Mouse (Mus musculus) neural tube, embryonic 13.5 days (tissue): ENCODE results near the gene Sh3tc1. TPM values are rescaled to one million over a fixed set of nuclear protein-coding genes. Genes with fewer than 3 reads are reported as not detected.

Experiments used
- ATAC-seq: fragments of 200-750 bp; cut with Nextera tagmentation; 2 replicates; pipeline ENCODE4 v1.8.0; 2017; ENCODE audit warnings: low read depth, mild to moderate bottlenecking, moderate TSS enrichment, moderate library complexity
- H3K27ac ChIP-seq: fragments of 300-500 bp; sonication (generic); replicated peaks from 2 replicates; pipeline ENCODE4 v1.5.1; 2015; ENCODE audit warnings: moderate library complexity, mild to moderate bottlenecking, inconsistent platforms
- H3K27me3 ChIP-seq: fragments of 300-500 bp; sonication (generic); 2 replicates; pipeline ENCODE4 v1.6.1; 2015; ENCODE audit warnings: mild to moderate bottlenecking, inconsistent platforms
- H3K36me3 ChIP-seq: fragments of 300-500 bp; sonication (generic); 2 replicates; pipeline ENCODE4 v1.6.1; 2015; ENCODE audit warnings: mild to moderate bottlenecking, inconsistent platforms
- H3K4me1 ChIP-seq: fragments of 300-500 bp; sonication (generic); replicated peaks from 2 replicates; pipeline ENCODE4 v1.6.1; 2015; ENCODE audit warnings: inconsistent platforms
- H3K4me2 ChIP-seq: fragments of 300-500 bp; sonication (generic); 2 replicates; pipeline ENCODE4 v1.6.1; 2015; ENCODE audit warnings: inconsistent platforms, mild to moderate bottlenecking, moderate library complexity
- H3K4me3 ChIP-seq: fragments of 300-500 bp; sonication (generic); 2 replicates; pipeline ENCODE4 v1.5.1; 2015; ENCODE audit warnings: mild to moderate bottlenecking, inconsistent platforms
- H3K9ac ChIP-seq: fragments of 300-500 bp; sonication (generic); 2 replicates; pipeline ENCODE4 v1.6.1; 2015; ENCODE audit warnings: moderate library complexity, mild to moderate bottlenecking, inconsistent platforms
- H3K9me3 ChIP-seq: fragments of 300-500 bp; sonication (generic); 2 replicates; pipeline ENCODE4 v1.6.1; 2016; ENCODE audit warnings: inconsistent platforms
- WGBS: fragments of 180-500 bp; shearing (Covaris S2); methylation state at CpG from one replicate; pipeline ENCODE4 v1.1.7; 2015; 5-methylcytosine and 5-hydroxymethylcytosine counted together
- polyA plus RNA-seq: library from polyadenylated mRNA; unstranded; fragments of >200 nt; fragmentation: Nextera tagmentation; extraction: Ambion mirVana; gene quantifications from 2 replicates; pipeline ENCODE4 v1.2.1, GENCODE M21; 2015

The Sh3tc1 gene
- polyA plus RNA-seq, 1 experiment from 2014 or later: 3.1 TPM

GRCm38 (mm10) chr5:35671474-35671891 lies 68.3 kb downstream of the Sh3tc1 start:
- H3K36me3 ChIP-seq: no peaks in the 10 kb centered on the region
- WGBS: 67% methylated on average over 9 of the region's 9 CpGs
- H3K4me2 ChIP-seq: no peak overlapping the region
- no peak overlapping the region for H3K4me3 ChIP-seq
- no peaks in the 10 kb centered on the region for H3K27me3 ChIP-seq
- H3K9me3 ChIP-seq: no peaks in the 10 kb centered on the region
- H3K4me1 ChIP-seq: peaks cover 38% of the 10 kb centered on the region
- ATAC-seq: no peak
- no peak overlapping the region for H3K9ac ChIP-seq
- 0 out of 2 replicates have a peak overlapping the region, but pooled peaks have one; percentile 13 for H3K27ac ChIP-seq

GRCm38 (mm10) chr5:35670412-35670801 lies 69.4 kb downstream of the Sh3tc1 start:
- ATAC-seq: 0 out of 2 replicates have a peak, but pooled peaks have one; percentile 36
- 0 out of 2 replicates have a peak overlapping the region, but pooled peaks have one; percentile 18 for H3K27ac ChIP-seq
- peaks cover 38% of the 10 kb centered on the region for H3K4me1 ChIP-seq
- no peak overlapping the region for H3K4me2 ChIP-seq
- H3K36me3 ChIP-seq: no peaks in the 10 kb centered on the region
- no peaks in the 10 kb centered on the region for H3K9me3 ChIP-seq
- no peak overlapping the region for H3K4me3 ChIP-seq
- no peaks in the 10 kb centered on the region for H3K27me3 ChIP-seq
- no peak overlapping the region for H3K9ac ChIP-seq
- WGBS: 52% methylated on average over 6 of the region's 6 CpGs

- H3K27ac ChIP-seq: peak overlapping the region; percentile 18; the same call in 1 of the 2 replicates
- H3K36me3 ChIP-seq: no peaks in the 10 kb centered on the region
- no peaks in the 10 kb centered on the region for H3K27me3 ChIP-seq
- H3K4me3 ChIP-seq: no peak overlapping the region
- H3K4me1 ChIP-seq: peaks cover 38% of the 10 kb centered on the region
- no peak overlapping the region for H3K9ac ChIP-seq
- no peaks in the 10 kb centered on the region for H3K9me3 ChIP-seq
- no peak for ATAC-seq
- no peak overlapping the region for H3K4me2 ChIP-seq
- WGBS: 41% methylated on average over 11 of the region's 11 CpGs
Observed at GRCm38 (mm10) chr5:35669747-35670411, 69.9 kb downstream of the Sh3tc1 start.

GRCm38 (mm10) chr5:35666152-35666551 lies 73.6 kb downstream of the Sh3tc1 start:
- ATAC-seq: no peak
- WGBS: 90% methylated on average over 7 of the region's 7 CpGs
- Histone ChIP-seq H3K27me3 (no peaks in the 10 kb centered on the region), H3K4me2 (no peak overlapping the region), H3K27ac (no peak overlapping the region), H3K9me3 (no peaks in the 10 kb centered on the region), H3K36me3 (no peaks in the 10 kb centered on the region), H3K4me1 (peaks cover 15% of the 10 kb centered on the region), H3K4me3 (no peak overlapping the region), H3K9ac (no peak overlapping the region)

GRCm38 (mm10) chr5:35662021-35662545 lies 77.7 kb downstream of the Sh3tc1 start:
- Histone ChIP-seq H3K4me1 (no peaks in the 10 kb centered on the region), H3K36me3 (no peaks in the 10 kb centered on the region), H3K4me2 (no peak overlapping the region), H3K9me3 (no peaks in the 10 kb centered on the region), H3K4me3 (no peak overlapping the region), H3K27ac (no peak overlapping the region), H3K9ac (no peak overlapping the region), H3K27me3 (no peaks in the 10 kb centered on the region)
- no peak for ATAC-seq
- WGBS: 84% methylated on average over 9 of the region's 9 CpGs

- no peak overlapping the region for H3K27ac ChIP-seq
- no peak overlapping the region for H3K9ac ChIP-seq
- H3K9me3 ChIP-seq: no peaks in the 10 kb centered on the region
- no peaks in the 10 kb centered on the region for H3K4me1 ChIP-seq
- H3K4me3 ChIP-seq: no peak overlapping the region
- 79% methylated on average over 6 of the region's 6 CpGs for WGBS
- no peaks in the 10 kb centered on the region for H3K27me3 ChIP-seq
- H3K4me2 ChIP-seq: no peak overlapping the region
- H3K36me3 ChIP-seq: no peaks in the 10 kb centered on the region
- ATAC-seq: no peak
Observed at GRCm38 (mm10) chr5:35661210-35661609, 78.6 kb downstream of the Sh3tc1 start.

- Histone ChIP-seq H3K36me3 (no peaks in the 10 kb centered on the region), H3K4me1 (no peaks in the 10 kb centered on the region), H3K27me3 (no peaks in the 10 kb centered on the region), H3K9ac (no peak overlapping the region), H3K9me3 (no peaks in the 10 kb centered on the region), H3K4me2 (no peak overlapping the region), H3K27ac (no peak overlapping the region), H3K4me3 (no peak overlapping the region)
- ATAC-seq: no peak
- WGBS: 69% methylated on average over 3 of the region's 3 CpGs
Observed at GRCm38 (mm10) chr5:35659503-35659902, 80.3 kb downstream of the Sh3tc1 start.

GRCm38 (mm10) chr5:35655753-35656485 lies 83.9 kb downstream of the Sh3tc1 start:
- Histone ChIP-seq H3K4me3 (no peak overlapping the region), H3K9ac (no peak overlapping the region), H3K36me3 (no peaks in the 10 kb centered on the region), H3K27ac (no peak overlapping the region), H3K4me2 (no peak overlapping the region), H3K4me1 (no peaks in the 10 kb centered on the region), H3K27me3 (no peaks in the 10 kb centered on the region), H3K9me3 (no peaks in the 10 kb centered on the region)
- WGBS: 87% methylated on average over 10 of the region's 10 CpGs
- no peak for ATAC-seq

- Histone ChIP-seq H3K4me2 (no peak overlapping the region), H3K36me3 (no peaks in the 10 kb centered on the region), H3K4me3 (no peak overlapping the region), H3K27me3 (no peaks in the 10 kb centered on the region), H3K27ac (no peak overlapping the region), H3K9me3 (no peaks in the 10 kb centered on the region), H3K9ac (no peak overlapping the region), H3K4me1 (no peaks in the 10 kb centered on the region)
- 82% methylated on average over 9 of the region's 9 CpGs for WGBS
- no peak for ATAC-seq
Observed at GRCm38 (mm10) chr5:35653743-35654395, 85.9 kb downstream of the Sh3tc1 start.

- no peak overlapping the region for H3K4me2 ChIP-seq
- WGBS: 87% methylated on average over 13 of the region's 13 CpGs
- no peak for ATAC-seq
- H3K36me3 ChIP-seq: no peaks in the 10 kb centered on the region
- no peak overlapping the region for H3K27ac ChIP-seq
- no peak overlapping the region for H3K4me3 ChIP-seq
- H3K9ac ChIP-seq: no peak overlapping the region
- H3K27me3 ChIP-seq: no peaks in the 10 kb centered on the region
- H3K4me1 ChIP-seq: no peaks in the 10 kb centered on the region
- H3K9me3 ChIP-seq: no peaks in the 10 kb centered on the region
Observed at GRCm38 (mm10) chr5:35652872-35653271, 86.9 kb downstream of the Sh3tc1 start.

GRCm38 (mm10) chr5:35652319-35652718 lies 87.5 kb downstream of the Sh3tc1 start:
- no peak overlapping the region for H3K27ac ChIP-seq
- ATAC-seq: no peak
- no peaks in the 10 kb centered on the region for H3K9me3 ChIP-seq
- no peaks in the 10 kb centered on the region for H3K36me3 ChIP-seq
- WGBS: 91% methylated on average over 3 of the region's 3 CpGs
- no peak overlapping the region for H3K9ac ChIP-seq
- no peak overlapping the region for H3K4me3 ChIP-seq
- no peak overlapping the region for H3K4me2 ChIP-seq
- no peaks in the 10 kb centered on the region for H3K27me3 ChIP-seq
- no peaks in the 10 kb centered on the region for H3K4me1 ChIP-seq

- H3K9me3 ChIP-seq: no peaks in the 10 kb centered on the region
- H3K4me3 ChIP-seq: no peak overlapping the region
- H3K27ac ChIP-seq: no peak overlapping the region
- H3K27me3 ChIP-seq: no peaks in the 10 kb centered on the region
- no peaks in the 10 kb centered on the region for H3K36me3 ChIP-seq
- WGBS: 58% methylated on average over 2 of the region's 2 CpGs
- no peaks in the 10 kb centered on the region for H3K4me1 ChIP-seq
- H3K4me2 ChIP-seq: no peak overlapping the region
- no peak overlapping the region for H3K9ac ChIP-seq
- no peak for ATAC-seq
Observed at GRCm38 (mm10) chr5:35648230-35648629, 91.6 kb downstream of the Sh3tc1 start.
